In the genomic region with DNA sequence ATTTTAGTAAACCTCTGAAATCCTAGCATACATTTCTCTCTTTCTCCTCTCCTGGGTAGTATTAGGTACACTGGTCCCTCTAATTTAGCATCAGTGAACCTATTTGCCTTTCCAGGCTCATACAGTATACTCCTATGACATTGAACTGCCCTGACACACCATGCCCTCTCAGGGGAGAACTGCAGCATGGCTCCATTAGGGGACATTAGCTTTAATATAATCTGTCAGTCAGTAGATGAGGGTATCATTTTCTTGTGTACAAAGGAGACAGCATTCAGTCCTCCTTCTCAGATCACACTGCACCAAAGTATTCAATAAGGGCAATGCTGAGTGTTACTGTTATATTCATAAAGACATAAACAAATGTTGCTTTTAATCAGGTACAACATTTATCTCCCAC, we compare ENCODE assay signal across 32 mouse cellular contexts.
DNase-seq lines count a peak whose midpoint lies in the region; ATAC-seq lines count a peak whose summit lies in the region.
"Had no signal": no experiment of that assay in that cellular context is flagged by ENCODE, and none has a peak within 500 bp of the region (broad histone marks: within the 10 kb centered on the region; RNA-seq: fewer than 3 reads in every experiment).

No protein-coding gene starts in this region.

- no peak overlapping the region for H3K9ac ChIP-seq in embryonic facial prominence, embryonic 11.5 days (replicated peaks; ENCODE audit: low read length)
- no peak overlapping the region for H3K9ac ChIP-seq in hindbrain, embryonic 13.5 days
- H3K9ac ChIP-seq: embryonic facial prominence, embryonic 13.5 days; heart, embryonic 15.5 days; limb, embryonic 15.5 days; liver, embryonic 14.5 days; stomach, embryonic 15.5 days had no signal

- no peak for DNase-seq in embryonic facial prominence, embryonic 11.5 days (ENCODE audit: low spot score)
- no peak for DNase-seq in embryonic facial prominence, embryonic 10.5 days (ENCODE audit: low spot score)
- no peak for DNase-seq in hindbrain, embryonic 10.5 days (ENCODE audit: low spot score)
- DNase-seq in retina, postnatal 1 day: peak; percentile 7
- DNase-seq in retina, embryonic 14.5 days (ENCODE audit: low spot score): no peak
- DNase-seq in cerebellum, adult 18-20 months: no peak
- DNase-seq: adrenal gland, adult 2 months; adrenal gland, postnatal 36 days; cerebellum, adult 8-10 months; cerebellum, postnatal 25 days; gastrocnemius, postnatal 10 days; kidney, adult 8-10 months; kidney, postnatal 4 days; layer of hippocampus, postnatal 36 days; lung, adult 2 months; lung, postnatal 10 days; right cerebral cortex, postnatal 25 days had no signal

- H3K27ac ChIP-seq in embryonic facial prominence, embryonic 11.5 days (replicated peaks; ENCODE audit: low read depth, low read length): no peak overlapping the region
- no peak overlapping the region for H3K27ac ChIP-seq in embryonic facial prominence, embryonic 10.5 days (replicated peaks)
- H3K27ac ChIP-seq in hindbrain, embryonic 13.5 days: no peak overlapping the region
- no peak overlapping the region for H3K27ac ChIP-seq in hindbrain, embryonic 10.5 days
- H3K27ac ChIP-seq: embryonic facial prominence, embryonic 13.5 days; heart, embryonic 10.5 days; heart, embryonic 15.5 days; kidney, postnatal 0 days; limb, embryonic 10.5 days; limb, embryonic 15.5 days; liver, embryonic 14.5 days; macrophage; stomach, embryonic 15.5 days had no signal

- ATAC-seq in embryonic facial prominence, embryonic 11.5 days (replicated peaks; ENCODE audit: insufficient number of reproducible peaks, low FRiP score, low TSS enrichment, low read depth): 0 out of 2 replicates have a peak, but pooled peaks have one; percentile 56
- peak; percentile 65; the same call in 1 of the 2 replicates for ATAC-seq in hindbrain, embryonic 13.5 days (ENCODE audit: low FRiP score)
- no peak for ATAC-seq in megakaryocyte progenitor cell, adult 5-6 weeks (replicated peaks; ENCODE audit: poor library complexity)
- ATAC-seq: activated CD4-positive, CD25-positive, alpha-beta regulatory T cell, adult 4 months; intestine, embryonic 16.5 days had no signal

- H3K4me2 ChIP-seq in embryonic facial prominence, embryonic 11.5 days (ENCODE audit: low read depth, low read length): no peak overlapping the region
- no peak overlapping the region for H3K4me2 ChIP-seq in hindbrain, embryonic 13.5 days
- H3K4me2 ChIP-seq: embryonic facial prominence, embryonic 13.5 days; heart, embryonic 15.5 days; limb, embryonic 15.5 days; stomach, embryonic 15.5 days had no signal

- no peaks in the 10 kb centered on the region for H3K27me3 ChIP-seq in embryonic facial prominence, embryonic 11.5 days (ENCODE audit: control insufficient read depth, insufficient read depth, low read length)
- no peaks in the 10 kb centered on the region for H3K27me3 ChIP-seq in embryonic facial prominence, embryonic 10.5 days (replicated peaks; ENCODE audit: low read depth, poor library complexity, severe bottlenecking)
- H3K27me3 ChIP-seq in hindbrain, embryonic 13.5 days: no peaks in the 10 kb centered on the region
- no peaks in the 10 kb centered on the region for H3K27me3 ChIP-seq in hindbrain, embryonic 10.5 days (ENCODE audit: insufficient read depth, poor library complexity, severe bottlenecking)
- H3K27me3 ChIP-seq: CH12.LX; embryonic facial prominence, embryonic 13.5 days; heart, embryonic 15.5 days; limb, embryonic 15.5 days; stomach, embryonic 15.5 days had no signal

- no peaks in the 10 kb centered on the region for H3K36me3 ChIP-seq in embryonic facial prominence, embryonic 11.5 days (replicated peaks; ENCODE audit: control insufficient read depth, insufficient read depth, low read depth, low read length)
- H3K36me3 ChIP-seq in embryonic facial prominence, embryonic 10.5 days (replicated peaks): no peaks in the 10 kb centered on the region
- no peaks in the 10 kb centered on the region for H3K36me3 ChIP-seq in hindbrain, embryonic 13.5 days
- H3K36me3 ChIP-seq in hindbrain, embryonic 10.5 days: no peaks in the 10 kb centered on the region
- H3K36me3 ChIP-seq: embryonic facial prominence, embryonic 13.5 days; heart, embryonic 10.5 days; heart, embryonic 15.5 days; limb, embryonic 10.5 days; limb, embryonic 15.5 days; stomach, embryonic 15.5 days had no signal

- H3K4me3 ChIP-seq in embryonic facial prominence, embryonic 11.5 days (ENCODE audit: low read depth, low read length): no peak overlapping the region
- no peak overlapping the region for H3K4me3 ChIP-seq in embryonic facial prominence, embryonic 10.5 days
- no peak overlapping the region for H3K4me3 ChIP-seq in hindbrain, embryonic 13.5 days
- H3K4me3 ChIP-seq in hindbrain, embryonic 10.5 days: no peak overlapping the region
- H3K4me3 ChIP-seq: embryonic facial prominence, embryonic 13.5 days; heart, embryonic 10.5 days; heart, embryonic 15.5 days; limb, embryonic 10.5 days; limb, embryonic 15.5 days; myocyte; stomach, embryonic 15.5 days had no signal

- no peaks in the 10 kb centered on the region for H3K4me1 ChIP-seq in embryonic facial prominence, embryonic 11.5 days (ENCODE audit: control insufficient read depth, insufficient read depth, low read length)
- H3K4me1 ChIP-seq in embryonic facial prominence, embryonic 10.5 days: no peaks in the 10 kb centered on the region
- peaks cover 9% of the 10 kb centered on the region; the same call in 1 of the 2 replicates for H3K4me1 ChIP-seq in hindbrain, embryonic 13.5 days (replicated peaks)
- no peaks in the 10 kb centered on the region for H3K4me1 ChIP-seq in hindbrain, embryonic 10.5 days (replicated peaks)
- H3K4me1 ChIP-seq: embryonic facial prominence, embryonic 13.5 days; heart, embryonic 10.5 days; heart, embryonic 15.5 days; limb, embryonic 10.5 days; limb, embryonic 15.5 days; stomach, embryonic 15.5 days had no signal

- H3K9me3 ChIP-seq in embryonic facial prominence, embryonic 11.5 days (replicated peaks; ENCODE audit: control insufficient read depth, low read length): no peaks in the 10 kb centered on the region
- no peaks in the 10 kb centered on the region for H3K9me3 ChIP-seq in embryonic facial prominence, embryonic 10.5 days
- 0 out of 2 replicates have a peak, but pooled peaks cover 3% of the 10 kb centered on the region for H3K9me3 ChIP-seq in hindbrain, embryonic 13.5 days
- H3K9me3 ChIP-seq in hindbrain, embryonic 10.5 days: no peaks in the 10 kb centered on the region
- H3K9me3 ChIP-seq: embryonic facial prominence, embryonic 13.5 days; heart, embryonic 10.5 days; heart, embryonic 15.5 days; limb, embryonic 10.5 days; limb, embryonic 15.5 days; stomach, embryonic 15.5 days had no signal
